Mouse (Mus musculus) midbrain, embryonic 13.5 days (tissue): Measurements from ENCODE around the gene Cenpl. TPM values are rescaled to one million over a fixed set of nuclear protein-coding genes. Genes with fewer than 3 reads are reported as not detected.
A peak's percentile ranks its signal among the peaks of the same experiment; 100 is the strongest.

Source experiments
- ATAC-seq: fragments of 200-750 bp; cut with Nextera tagmentation; 2 replicates; pipeline ENCODE4 v1.8.0; 2017; ENCODE audit warnings: mild to moderate bottlenecking, moderate TSS enrichment, moderate library complexity
- H3K27ac ChIP-seq: fragments of 300-500 bp; sonication (generic); 2 replicates; pipeline ENCODE4 v1.5.1; 2015; ENCODE audit warnings: inconsistent platforms, mild to moderate bottlenecking, moderate library complexity
- H3K27me3 ChIP-seq: fragments of 300-500 bp; sonication (generic); 2 replicates; pipeline ENCODE4 v1.6.1; 2015; ENCODE audit warnings: mild to moderate bottlenecking, inconsistent platforms
- H3K36me3 ChIP-seq: fragments of 300-500 bp; sonication (generic); 2 replicates; pipeline ENCODE4 v1.6.1; 2015; ENCODE audit warnings: mild to moderate bottlenecking, inconsistent platforms
- H3K4me1 ChIP-seq: fragments of 300-500 bp; sonication (generic); replicated peaks from 2 replicates; pipeline ENCODE4 v1.6.1; 2015; ENCODE audit warnings: inconsistent platforms
- H3K4me2 ChIP-seq: fragments of 300-500 bp; sonication (generic); replicated peaks from 2 replicates; pipeline ENCODE4 v1.6.1; 2015; ENCODE audit warnings: moderate library complexity, mild to moderate bottlenecking, inconsistent platforms
- H3K4me3 ChIP-seq: fragments of 300-500 bp; sonication (generic); replicated peaks from 2 replicates; pipeline ENCODE4 v1.5.1; 2015; ENCODE audit warnings: mild to moderate bottlenecking, inconsistent platforms
- H3K9ac ChIP-seq: fragments of 300-500 bp; sonication (generic); replicated peaks from 2 replicates; pipeline ENCODE4 v1.6.1; 2015; ENCODE audit warnings: mild to moderate bottlenecking, inconsistent platforms
- H3K9me3 ChIP-seq: fragments of 300-500 bp; sonication (generic); 2 replicates; pipeline ENCODE4 v1.6.1; 2016; ENCODE audit warnings: mild to moderate bottlenecking, inconsistent platforms
- WGBS: fragments of 180-500 bp; shearing (Covaris S2); methylation state at CpG from one replicate; pipeline ENCODE4 v1.1.7; 2015; 5-methylcytosine and 5-hydroxymethylcytosine counted together
- polyA plus RNA-seq: library from polyadenylated mRNA; unstranded; fragments of >200 nt; fragmentation: Nextera tagmentation; extraction: Ambion mirVana; gene quantifications from 2 replicates; pipeline ENCODE4 v1.2.1, GENCODE M21; 2015

Cenpl gene
- polyA plus RNA-seq, 1 experiment from 2014 or later, result 19.1 TPM

GRCm38 (mm10) chr1:161130726-161131664 is 60.5 kb downstream of the Cenpl start, which contains the start of gene Klhl20:
Gene Klhl20, minus strand, starts transcription at chr1:161131511.
- peak; percentile 98 for ATAC-seq
- no peaks in the 10 kb centered on the region for H3K9me3 ChIP-seq
- WGBS, result 2% methylated on average over 41 of the region's 41 CpGs

More at GRCm38 (mm10) chr1:161130726-161131664, 60.5 kb downstream of the Cenpl start, which contains the start of gene Klhl20:
- 0 out of 2 replicates have a peak, but pooled peaks cover 8% of the 10 kb centered on the region for H3K27me3 ChIP-seq
- peaks cover 3% of the 10 kb centered on the region; the same call in 1 of the 2 replicates for H3K36me3 ChIP-seq
- peak within 1 kb of the TSS; percentile 94 for H3K4me3 ChIP-seq
- H3K4me2 ChIP-seq, result peak within 1 kb of the TSS; percentile 92
- H3K27ac ChIP-seq, result peak within 1 kb of the TSS; percentile 57
- H3K9ac ChIP-seq, result peak within 1 kb of the TSS; percentile 96
- peaks cover 18% of the 10 kb centered on the region for H3K4me1 ChIP-seq

Other genes with a start within 250 kb of the Cenpl start
- 8.5 and 9.1 TPM in 2 replicates for gene Rc3h1, start 164.3 kb upstream of the Cenpl start, polyA plus RNA-seq
- gene Serpinc1, start 92.1 kb upstream of the Cenpl start, polyA plus RNA-seq, result 3.8 and 4.1 TPM in 2 replicates
- gene Zbtb37, start 35.9 kb upstream of the Cenpl start, polyA plus RNA-seq, result 13.6 and 14.1 TPM in 2 replicates
- 29.5 and 31.5 TPM in 2 replicates for gene Dars2, start 55 bp upstream of the Cenpl start, polyA plus RNA-seq
- 17.1 and 19.5 TPM in 2 replicates for gene Klhl20, start 60.8 kb downstream of the Cenpl start, polyA plus RNA-seq
- gene Ankrd45, start 72.0 kb downstream of the Cenpl start, polyA plus RNA-seq, result 10.7 and 13.4 TPM in 2 replicates
- gene Tex50, start 88.6 kb downstream of the Cenpl start, polyA plus RNA-seq, result 0.55 and 0.66 TPM in 2 replicates
- 211 and 220 TPM in 2 replicates for gene Prdx6, start 180.5 kb downstream of the Cenpl start, polyA plus RNA-seq